Mouse (Mus musculus) c-Kit-positive CD71-positive TER-119-positive erythroid progenitor cells, embryonic 14.5 days (primary cell): ENCODE results near the gene Olfr26.
"Not testable (repeated sequence)": the region's sequence is repeated elsewhere in the genome, so short reads cannot be mapped to it uniquely, and the experiment has no call there.

Experiments
- DNase-seq: peaks from one replicate; pipeline ENCODE4 v3.0.0-alpha.2; 2013; ENCODE audit warnings: low spot score

Olfr26 gene

GRCm38 (mm10) chr9:38854760-38855159, at the start of gene Olfr26:
Olfr26 (plus strand) TSS chr9:38855060.
- DNase-seq, result no peak

- no peak for DNase-seq
These were observed 49.2 kb upstream of the Olfr26 start for GRCm38 (mm10) chr9:38805696-38806095.

GRCm38 (mm10) chr9:38814314-38814713, 40.5 kb upstream of the Olfr26 start, which contains the start of gene Olfr922:
Olfr922 (plus strand) TSS chr9:38814614.
- no peak for DNase-seq

- DNase-seq, result no peak
These were observed 39.3 kb upstream of the Olfr26 start for GRCm38 (mm10) chr9:38815458-38815986.

- no peak for DNase-seq
These were observed 28.6 kb upstream of the Olfr26 start, which contains the start of gene Olfr923 for GRCm38 (mm10) chr9:38826245-38826644. Olfr923 (plus strand) TSS chr9:38826545.

GRCm38 (mm10) chr9:38833027-38833426, 21.8 kb upstream of the Olfr26 start:
- no peak for DNase-seq

- no peak for DNase-seq
These were observed 10.7 kb upstream of the Olfr26 start, which contains the start of gene Olfr924 for GRCm38 (mm10) chr9:38844149-38844548. Olfr924 (plus strand) TSS chr9:38844449.

GRCm38 (mm10) chr9:38874880-38875279, 20.0 kb downstream of the Olfr26 start:
- DNase-seq, result not testable (repeated sequence)

- no peak for DNase-seq
These were observed 22.0 kb downstream of the Olfr26 start, which contains the start of gene Olfr926 for GRCm38 (mm10) chr9:38876826-38877225. Olfr926 (plus strand) TSS chr9:38877126.
